Comparison of ENCODE assay signal across 20 mouse cellular contexts in genomic region chr16:32484431-32484871, GRCm38 (mm10). TPM values are rescaled to one million over a fixed set of nuclear protein-coding genes. Genes with fewer than 3 reads are reported as not detected.
DNase-seq lines count a peak whose midpoint lies in the region; ATAC-seq lines count a peak whose summit lies in the region.
"Had no signal": no experiment of that assay in that cellular context is flagged by ENCODE, and none has a peak within 500 bp of the region (broad histone marks: within the 10 kb centered on the region; RNA-seq: fewer than 3 reads in every experiment).

No protein-coding gene starts in this region.

- WGBS in embryonic facial prominence, embryonic 12.5 days = 30% methylated on average over 7 of the region's 7 CpGs

- peaks cover 12% of the 10 kb centered on the region; the same call in 1 of the 2 replicates for H3K4me1 ChIP-seq in embryonic facial prominence, embryonic 12.5 days

- no peaks in the 10 kb centered on the region for H3K27me3 ChIP-seq in embryonic facial prominence, embryonic 12.5 days

- H3K4me2 ChIP-seq in embryonic facial prominence, embryonic 12.5 days (replicated peaks) = no peak overlapping the region
- H3K4me2 ChIP-seq: liver, embryonic 11.5 days had no signal

- no peaks in the 10 kb centered on the region for H3K9me3 ChIP-seq in embryonic facial prominence, embryonic 12.5 days
- H3K9me3 ChIP-seq: midbrain, embryonic 10.5 days had no signal

- no peak overlapping the region for H3K9ac ChIP-seq in embryonic facial prominence, embryonic 12.5 days

- no peaks in the 10 kb centered on the region for H3K36me3 ChIP-seq in embryonic facial prominence, embryonic 12.5 days
- H3K36me3 ChIP-seq: midbrain, embryonic 10.5 days had no signal

- no peak overlapping the region for H3K27ac ChIP-seq in embryonic facial prominence, embryonic 12.5 days

- no peak overlapping the region for H3K4me3 ChIP-seq in embryonic facial prominence, embryonic 12.5 days
- H3K4me3 ChIP-seq: midbrain, embryonic 10.5 days had no signal

- intact Hi-C loops in heart, postnatal 10 days (cut with DNase I) = no loop called here

- ATAC-seq in embryonic facial prominence, embryonic 12.5 days (ENCODE audit: insufficient number of reproducible peaks, insufficient read depth, low FRiP score, low TSS enrichment) = peak; percentile 52; the same call in 1 of the 2 replicates
- ATAC-seq: forebrain, embryonic 16.5 days; hindbrain, embryonic 16.5 days had no signal

- DNase-seq in heart, adult 11 months = peak; percentile 86
- DNase-seq in heart, postnatal 10 days = no peak
- peak; percentile 77 to 91 for DNase-seq in kidney, adult 8-10 months
- peak; percentile 45 for DNase-seq in mesoderm, embryonic 11.5 days (ENCODE audit: low read depth, low spot score)
- DNase-seq in frontal cortex, postnatal 25 days (ENCODE audit: low spot score in 2 of 2) = no peak
- no peak for DNase-seq in frontal cortex, postnatal 36 days (ENCODE audit: low spot score in 2 of 2)
- DNase-seq in thymus, postnatal 0 days (ENCODE audit: low spot score) = no peak
- DNase-seq: adrenal gland, postnatal 10 days; cerebellum, postnatal 10 days; layer of hippocampus, adult 9-11 months had no signal

RNA-seq across cellular contexts. Expression of gene Slc51a, which starts 3.2 kb away (rescaled TPM):
- 1 to 10 TPM; 3.4 to 4.2 TPM for total RNA-seq in heart, postnatal 10 days (2021)
- polyA plus RNA-seq in embryonic facial prominence, embryonic 12.5 days (2016; fragmentation: Nextera tagmentation; extraction: Ambion mirVana) = 0.09 and 0.33 TPM in 2 replicates
- 0.90 and 0.91 TPM in 2 replicates for polyA plus RNA-seq in thymus, postnatal 0 days (2015; fragmentation: Nextera tagmentation; extraction: Ambion mirVana)
- total RNA-seq: adrenal gland, postnatal 10 days; left cerebral cortex, postnatal 36 days; neutrophil, adult 5-6 weeks had no signal
- polyA plus RNA-seq: hindbrain, embryonic 16.5 days had no signal

RNA-seq across cellular contexts. Expression of gene Zdhhc19, which starts 11.6 kb away (rescaled TPM):
- not detected for total RNA-seq in heart, postnatal 10 days (2021)
- not detected in 2 replicates for polyA plus RNA-seq in embryonic facial prominence, embryonic 12.5 days (2016; fragmentation: Nextera tagmentation; extraction: Ambion mirVana)
- not detected in 2 replicates for polyA plus RNA-seq in thymus, postnatal 0 days (2015; fragmentation: Nextera tagmentation; extraction: Ambion mirVana)
- total RNA-seq: adrenal gland, postnatal 10 days; granulocyte monocyte progenitor cell, adult 5-6 weeks; heart, postnatal 25 days; left cerebral cortex, postnatal 36 days; neutrophil, adult 5-6 weeks had no signal
- polyA plus RNA-seq: forebrain, embryonic 16.5 days; hindbrain, embryonic 16.5 days; liver, embryonic 11.5 days; lung, embryonic 16.5 days; midbrain, embryonic 10.5 days had no signal

RNA-seq across cellular contexts. Expression of gene Pcyt1a, which starts 53.7 kb away (rescaled TPM):
- 100 to 1,000 TPM in 1 of 2 experiments, 10 to 100 TPM in 1; 98.6 to 107 TPM for total RNA-seq in heart, postnatal 10 days (2021)
- 34.2 and 35.4 TPM in 2 replicates for polyA plus RNA-seq in embryonic facial prominence, embryonic 12.5 days (2016; fragmentation: Nextera tagmentation; extraction: Ambion mirVana)
- polyA plus RNA-seq in thymus, postnatal 0 days (2015; fragmentation: Nextera tagmentation; extraction: Ambion mirVana) = 14.8 and 15.8 TPM in 2 replicates

Comparison
In these comparisons a context has a peak if more than half of its experiments do, and no peak if none do; other contexts are left out.
1. DNase-seq: peak in heart, adult 11 months (single experiment), kidney, adult 8-10 months (2 of 2) and mesoderm, embryonic 11.5 days (single experiment); none in heart, postnatal 10 days (0 of 2), frontal cortex, postnatal 25 days (0 of 2), frontal cortex, postnatal 36 days (0 of 2) and thymus, postnatal 0 days (single experiment).